8 mouse cellular contexts compared by ENCODE assay signal in genomic region chr3:82362452-82362851, GRCm38 (mm10). TPM values are rescaled to one million over a fixed set of nuclear protein-coding genes. Genes with fewer than 3 reads are reported as not detected.
DNase-seq lines count a peak whose midpoint lies in the region; ATAC-seq and TF ChIP-seq lines count a peak whose summit lies in the region.

No protein-coding gene starts in this region.

- no peak overlapping the region for H3K4me2 ChIP-seq in intestine, postnatal 0 days (replicated peaks; ENCODE audit: low read depth)
- H3K4me2 ChIP-seq in intestine, embryonic 16.5 days (ENCODE audit: low read depth, low read length): no peak overlapping the region

- no peak overlapping the region for H3K4me3 ChIP-seq in intestine, postnatal 0 days (ENCODE audit: low read depth, low read length)
- no peak overlapping the region for H3K4me3 ChIP-seq in intestine, embryonic 16.5 days (ENCODE audit: low read length)
- no peak overlapping the region for H3K4me3 ChIP-seq in E14TG2a.4 (replicated peaks; ENCODE audit: low read length)

- peak; percentile 75 for TF ChIP-seq CTCF in intestine, postnatal 0 days (IDR thresholded peaks at IDR 0.05; ENCODE audit: low read depth)
- TF ChIP-seq CTCF in E14TG2a.4 (conservative IDR thresholded peaks at IDR 0.05; ENCODE audit: low read length): 0 out of 2 replicates have a peak, but pooled peaks have one; percentile 15

- no peak overlapping the region for H3K9ac ChIP-seq in intestine, postnatal 0 days (ENCODE audit: low read depth, low read length)
- no peak overlapping the region for H3K9ac ChIP-seq in intestine, embryonic 16.5 days (ENCODE audit: low read depth, low read length)

- peaks cover 5% of the 10 kb centered on the region; the same call in 1 of the 2 replicates for H3K4me1 ChIP-seq in intestine, postnatal 0 days (replicated peaks; ENCODE audit: control insufficient read depth, insufficient read depth, low read length)
- H3K4me1 ChIP-seq in intestine, embryonic 16.5 days (ENCODE audit: control insufficient read depth, insufficient read depth, low read length): peaks cover 3% of the 10 kb centered on the region; the same call in 1 of the 2 replicates
- H3K4me1 ChIP-seq in E14TG2a.4 (replicated peaks; ENCODE audit: low read depth, low read length): peaks cover 6% of the 10 kb centered on the region; the same call in 1 of the 2 replicates

- H3K27ac ChIP-seq in intestine, postnatal 0 days (ENCODE audit: low read depth, low read length): no peak overlapping the region
- H3K27ac ChIP-seq in intestine, embryonic 16.5 days (ENCODE audit: low read length): no peak overlapping the region

- no peaks in the 10 kb centered on the region for H3K27me3 ChIP-seq in intestine, postnatal 0 days (replicated peaks; ENCODE audit: control insufficient read depth, insufficient read depth, low read length)
- H3K27me3 ChIP-seq in intestine, embryonic 16.5 days (replicated peaks; ENCODE audit: control insufficient read depth, insufficient read depth, low read length): no peaks in the 10 kb centered on the region
- no peaks in the 10 kb centered on the region for H3K27me3 ChIP-seq in E14TG2a.4 (ENCODE audit: insufficient read depth, low read length)

- peak; percentile 45 for DNase-seq in 3T3-L1 (ENCODE audit: low read depth, low spot score)
- DNase-seq in kidney, postnatal 4 days: peak; percentile 53 to 64
- DNase-seq in frontal cortex, postnatal 10 days (ENCODE audit: low spot score in 2 of 2): no peak
- DNase-seq in urinary bladder, adult 18-20 months (ENCODE audit: low spot score in 2 of 2): no peak
- no peak for DNase-seq in urinary bladder, postnatal 36 days (ENCODE audit: low spot score in 2 of 2)

- WGBS in intestine, postnatal 0 days: 23% methylated on average over 4 of the region's 4 CpGs
- WGBS in intestine, embryonic 16.5 days: 30% methylated on average over 4 of the region's 4 CpGs

- H3K36me3 ChIP-seq in intestine, postnatal 0 days (ENCODE audit: control insufficient read depth, insufficient read depth): no peaks in the 10 kb centered on the region
- no peaks in the 10 kb centered on the region for H3K36me3 ChIP-seq in intestine, embryonic 16.5 days (ENCODE audit: control insufficient read depth, insufficient read depth, low read length)
- peaks cover 61% of the 10 kb centered on the region for H3K36me3 ChIP-seq in E14TG2a.4 (ENCODE audit: insufficient read depth, low read length)

- H3K9me3 ChIP-seq in intestine, postnatal 0 days (ENCODE audit: control insufficient read depth): no peaks in the 10 kb centered on the region
- no peaks in the 10 kb centered on the region for H3K9me3 ChIP-seq in intestine, embryonic 16.5 days (ENCODE audit: control insufficient read depth, low read length)
- H3K9me3 ChIP-seq in E14TG2a.4 (ENCODE audit: low read length): no peaks in the 10 kb centered on the region

- no peak for ATAC-seq in intestine, postnatal 0 days
- no peak for ATAC-seq in intestine, embryonic 16.5 days

RNA-seq across cellular contexts. Expression of gene Map9, which starts 4.6 kb away (rescaled TPM):
- polyA plus RNA-seq in intestine, postnatal 0 days (2015; fragmentation: Nextera tagmentation; extraction: Ambion mirVana): 2.2 and 3.3 TPM in 2 replicates
- polyA plus RNA-seq in intestine, embryonic 16.5 days (2015; fragmentation: Nextera tagmentation; extraction: Ambion mirVana): 4.5 and 4.7 TPM in 2 replicates

Comparison
In these comparisons a context has a peak if more than half of its experiments do, and no peak if none do; other contexts are left out.
1. DNase-seq: peak in 3T3-L1 (single experiment) and kidney, postnatal 4 days (2 of 2); none in frontal cortex, postnatal 10 days (0 of 2), urinary bladder, adult 18-20 months (0 of 2) and urinary bladder, postnatal 36 days (0 of 2).